Mouse (Mus musculus) ZHBTc4 (cell line): Measurements from ENCODE around the gene Wrap73.
A peak's percentile ranks its signal among the peaks of the same experiment; 100 is the strongest.

Experiments used
- DNase-seq: peaks from one replicate; pipeline ENCODE4 v3.0.0-alpha.2; 2011; ENCODE audit warnings: low read depth, low spot score

Wrap73 gene

GRCm38 (mm10) chr4:154181001-154181400, 38.8 kb downstream of the Wrap73 start:
- DNase-seq, result no peak

GRCm38 (mm10) chr4:154183566-154183965, 41.4 kb downstream of the Wrap73 start:
- no peak for DNase-seq

GRCm38 (mm10) chr4:154185001-154185400, 42.8 kb downstream of the Wrap73 start:
- no peak for DNase-seq

- DNase-seq, result no peak
Observed at GRCm38 (mm10) chr4:154186002-154186537, 43.9 kb downstream of the Wrap73 start.

DNA sequence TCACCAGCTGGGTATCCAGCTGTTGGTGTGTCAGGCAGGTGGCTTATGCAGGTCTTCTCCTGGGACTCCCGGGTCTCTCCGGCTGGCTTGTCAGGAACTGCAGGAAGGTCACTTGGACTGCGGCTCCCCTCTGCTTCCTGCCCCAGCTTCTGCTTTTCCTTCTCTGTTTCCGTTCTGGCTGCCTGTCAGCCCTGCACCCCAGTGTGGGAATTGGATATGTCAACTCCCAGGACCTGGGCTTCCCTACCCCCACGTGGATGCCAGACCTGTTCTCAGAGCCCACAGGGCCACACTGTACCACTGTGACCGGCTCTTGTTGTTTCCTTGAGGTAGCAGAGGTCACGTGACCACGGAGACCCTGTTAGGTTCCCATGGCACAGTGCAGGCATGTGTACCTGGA, 46.8 kb downstream of the Wrap73 start:
- DNase-seq, result no peak

DNA sequence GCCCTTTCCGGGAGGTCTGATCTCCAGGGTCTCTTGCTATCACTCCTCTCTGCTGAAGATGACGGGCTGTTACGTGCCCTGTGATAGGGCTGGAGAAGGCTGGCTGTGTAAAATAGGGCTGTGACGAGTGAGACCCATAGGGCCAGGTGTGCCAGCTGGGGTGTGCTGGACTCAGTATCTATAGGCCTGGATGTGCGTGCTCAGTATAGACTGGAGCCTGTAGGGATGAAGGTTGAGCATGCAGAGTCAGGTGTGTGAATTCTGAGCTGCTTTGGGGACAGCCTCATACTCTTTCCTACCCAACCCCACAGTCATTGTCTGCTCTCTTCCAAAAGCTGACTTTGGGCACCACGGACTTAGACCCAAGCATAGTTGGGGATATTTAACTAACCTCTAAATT, 55.8 kb downstream of the Wrap73 start:
- DNase-seq, result no peak

DNA sequence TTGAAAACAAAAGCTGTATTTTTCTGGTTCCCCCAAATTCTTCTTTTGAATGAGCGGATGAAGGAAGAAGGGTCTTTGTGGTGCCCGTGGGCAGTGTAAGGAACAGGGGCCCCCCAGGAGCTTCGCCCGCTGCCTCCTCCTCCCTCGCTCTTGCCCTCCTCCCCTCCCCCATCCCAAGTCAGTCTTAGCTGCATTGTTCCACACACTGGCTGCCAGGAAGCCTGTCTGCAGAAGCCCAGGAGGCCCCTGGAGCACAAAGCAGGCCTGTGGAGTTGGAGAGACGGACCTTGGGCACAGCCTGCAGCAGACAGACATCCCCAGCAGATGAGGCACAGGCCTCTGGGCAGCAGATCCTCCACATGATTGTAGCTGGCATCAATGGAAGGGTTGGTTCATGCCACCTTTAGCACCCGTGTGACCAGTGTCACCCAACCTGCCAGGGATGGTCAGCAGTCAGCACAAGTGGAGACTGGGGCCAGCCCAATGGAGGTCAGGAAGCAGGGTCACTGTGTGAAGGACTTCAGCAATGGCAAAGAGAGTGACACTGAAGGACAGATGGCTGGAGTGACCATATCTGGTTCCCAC, 56.3 kb downstream of the Wrap73 start:
- no peak for DNase-seq

GRCm38 (mm10) chr4:154201511-154201910, 59.3 kb downstream of the Wrap73 start:
- no peak for DNase-seq

GRCm38 (mm10) chr4:154204532-154204931, 62.4 kb downstream of the Wrap73 start:
- no peak for DNase-seq

DNA sequence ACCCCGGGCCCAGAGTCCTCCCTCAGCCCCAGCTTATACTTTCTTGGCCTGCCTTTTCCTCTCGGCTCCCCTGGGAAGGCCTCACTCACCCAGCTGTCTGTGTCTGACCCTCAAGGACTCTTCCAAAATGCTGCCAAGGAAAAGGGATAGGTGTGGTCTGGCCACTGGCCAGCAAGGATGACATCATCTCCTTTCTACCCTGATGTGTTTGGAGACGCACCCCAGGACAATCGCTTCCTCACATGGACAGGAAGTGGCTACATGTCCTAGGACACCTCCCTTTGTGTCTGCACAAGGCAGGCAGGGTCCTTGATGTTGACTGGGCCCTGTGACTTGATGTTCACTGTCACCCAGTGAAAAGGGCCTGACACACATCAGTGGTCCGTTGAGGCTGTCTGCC, 63.2 kb downstream of the Wrap73 start:
- DNase-seq, result no peak

- DNase-seq, result peak; percentile 69
Observed at GRCm38 (mm10) chr4:154207261-154207660, 65.1 kb downstream of the Wrap73 start.

DNA sequence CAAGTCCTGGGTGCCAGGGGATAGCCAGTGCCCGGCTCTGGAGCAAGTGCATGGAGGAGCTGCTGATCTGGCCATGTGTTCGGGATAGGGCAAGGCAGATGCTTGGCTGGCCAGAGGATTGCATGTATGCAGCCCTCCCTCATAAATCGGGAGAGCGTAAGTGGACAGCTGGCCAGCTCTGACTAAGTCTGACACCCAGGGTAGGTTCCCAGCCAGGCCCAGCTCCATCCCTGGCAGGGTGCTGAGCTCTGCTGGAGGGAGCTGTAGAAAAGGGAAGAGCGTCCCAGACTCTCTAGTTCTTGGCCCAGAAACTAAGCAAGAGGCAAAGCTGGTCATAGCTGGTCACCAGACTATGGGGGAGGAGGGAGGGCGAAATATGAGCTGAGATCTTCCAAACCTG, 66.9 kb downstream of the Wrap73 start:
- DNase-seq, result no peak

GRCm38 (mm10) chr4:154209825-154210224, 67.7 kb downstream of the Wrap73 start:
- DNase-seq, result peak; percentile 63

DNA sequence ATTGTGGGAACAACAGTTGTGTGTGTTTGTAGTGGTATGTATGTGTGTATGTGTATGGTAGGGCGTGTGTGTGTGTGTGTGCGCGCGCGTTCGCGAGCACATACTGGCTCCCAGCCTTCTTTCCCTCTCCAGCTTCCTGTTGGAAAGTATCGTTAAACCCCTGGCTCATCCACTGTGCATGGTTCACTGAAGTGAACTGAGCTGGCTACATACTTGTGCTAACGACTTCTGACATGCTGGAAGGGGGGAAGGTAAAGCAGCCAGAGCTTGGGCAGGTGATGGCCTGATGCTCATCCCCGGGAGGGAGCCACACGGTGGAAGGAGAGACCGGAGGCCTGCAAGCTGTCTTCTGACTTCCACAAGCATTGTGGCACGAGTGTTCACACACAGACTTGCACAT, 69.3 kb downstream of the Wrap73 start:
- no peak for DNase-seq

- peak; percentile 38 for DNase-seq
Observed at GRCm38 (mm10) chr4:154213586-154213985, 71.4 kb downstream of the Wrap73 start.

GRCm38 (mm10) chr4:154214075-154214474, 71.9 kb downstream of the Wrap73 start:
- no peak for DNase-seq
